Mouse (Mus musculus): ENCODE measurements around the gene Ifng. TPM values are rescaled to one million over a fixed set of nuclear protein-coding genes. Genes with fewer than 3 reads are reported as not detected.

Ifng gene
- polyA plus RNA-seq, 1 experiment from 2014 or later: not detected

GRCm38 (mm10) chr10:118480793-118481192 is 39.9 kb downstream of the Ifng start:
- Histone ChIP-seq H3K9ac (replicated peaks; ENCODE audit: low read length) (no peak overlapping the region), H3K36me3 (replicated peaks; ENCODE audit: control insufficient read depth, insufficient read depth, low read depth, low read length) (no peaks in the 10 kb centered on the region), H3K4me2 (ENCODE audit: low read depth, low read length) (no peak overlapping the region), H3K27me3 (ENCODE audit: control insufficient read depth, insufficient read depth, low read length) (no peaks in the 10 kb centered on the region), H3K4me3 (ENCODE audit: low read depth, low read length) (no peak overlapping the region), H3K4me1 (ENCODE audit: control insufficient read depth, insufficient read depth, low read length) (no peaks in the 10 kb centered on the region), H3K27ac (replicated peaks; ENCODE audit: low read depth, low read length) (no peak overlapping the region), H3K9me3 (replicated peaks; ENCODE audit: control insufficient read depth, low read length) (no peaks in the 10 kb centered on the region)
- WGBS: 93% methylated on average over 7 of the region's 7 CpGs
- DNase-seq (ENCODE audit: low spot score) (no peak), ATAC-seq (replicated peaks; ENCODE audit: insufficient number of reproducible peaks, low FRiP score, low TSS enrichment, low read depth) (no peak)

DNA sequence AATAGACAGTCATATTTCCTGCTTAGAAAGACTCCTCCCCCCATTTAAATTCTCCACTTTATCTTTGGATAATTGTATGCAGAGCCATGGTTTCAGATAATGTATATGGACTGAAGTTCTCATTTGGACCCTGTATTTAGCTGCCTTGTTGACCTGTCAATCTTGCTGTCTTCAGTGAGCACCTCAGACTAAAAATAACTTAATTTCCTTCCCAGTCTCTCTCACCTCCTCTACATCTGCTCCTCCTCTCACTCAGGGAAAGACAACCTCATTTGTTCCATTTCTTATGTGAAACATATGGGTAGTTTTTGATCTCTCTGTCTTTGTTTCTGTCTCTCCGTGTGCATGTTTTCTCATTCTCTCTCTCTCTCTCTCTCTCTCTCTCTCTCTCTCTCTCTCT is 53.3 kb downstream of the Ifng start:
- Histone ChIP-seq H3K36me3 (replicated peaks; ENCODE audit: control insufficient read depth, insufficient read depth, low read depth, low read length) (no peaks in the 10 kb centered on the region), H3K4me1 (ENCODE audit: control insufficient read depth, insufficient read depth, low read length) (no peaks in the 10 kb centered on the region), H3K4me2 (ENCODE audit: low read depth, low read length) (no peak overlapping the region), H3K9me3 (replicated peaks; ENCODE audit: control insufficient read depth, low read length) (no peaks in the 10 kb centered on the region), H3K4me3 (ENCODE audit: low read depth, low read length) (no peak overlapping the region), H3K27ac (replicated peaks; ENCODE audit: low read depth, low read length) (no peak overlapping the region), H3K27me3 (ENCODE audit: control insufficient read depth, insufficient read depth, low read length) (no peaks in the 10 kb centered on the region), H3K9ac (replicated peaks; ENCODE audit: low read length) (no peak overlapping the region)
- DNase-seq (ENCODE audit: low spot score) (no peak), ATAC-seq (replicated peaks; ENCODE audit: insufficient number of reproducible peaks, low FRiP score, low TSS enrichment, low read depth) (no peak)
- 87% methylated on average over 1 of the region's 1 CpGs for WGBS

GRCm38 (mm10) chr10:118495362-118495761 is 54.5 kb downstream of the Ifng start:
- no peaks in the 10 kb centered on the region for H3K4me1 ChIP-seq (ENCODE audit: control insufficient read depth, insufficient read depth, low read length)
- H3K36me3 ChIP-seq (replicated peaks; ENCODE audit: control insufficient read depth, insufficient read depth, low read depth, low read length): no peaks in the 10 kb centered on the region
- DNase-seq (ENCODE audit: low spot score): no peak
- no peak overlapping the region for H3K27ac ChIP-seq (replicated peaks; ENCODE audit: low read depth, low read length)
- H3K4me2 ChIP-seq (ENCODE audit: low read depth, low read length): no peak overlapping the region
- WGBS: 73% methylated on average over 1 of the region's 1 CpGs
- H3K9ac ChIP-seq (replicated peaks; ENCODE audit: low read length): no peak overlapping the region
- no peaks in the 10 kb centered on the region for H3K27me3 ChIP-seq (ENCODE audit: control insufficient read depth, insufficient read depth, low read length)
- ATAC-seq (replicated peaks; ENCODE audit: insufficient number of reproducible peaks, low FRiP score, low TSS enrichment, low read depth): no peak
- H3K4me3 ChIP-seq (ENCODE audit: low read depth, low read length): no peak overlapping the region
- H3K9me3 ChIP-seq (replicated peaks; ENCODE audit: control insufficient read depth, low read length): no peaks in the 10 kb centered on the region

Other genes starting within 250 kb of the Ifng start
- not detected in 2 replicates for gene Il22, start 236.1 kb upstream of the Ifng start, polyA plus RNA-seq (2014; fragmentation: Nextera tagmentation; extraction: Ambion mirVana)
- gene Gm32717, start 200.3 kb upstream of the Ifng start, polyA plus RNA-seq (2014; fragmentation: Nextera tagmentation; extraction: Ambion mirVana): not detected in 2 replicates
- gene Gm32802, start 182.4 kb upstream of the Ifng start, polyA plus RNA-seq (2014; fragmentation: Nextera tagmentation; extraction: Ambion mirVana): not detected in 2 replicates
- not detected in 2 replicates for gene Iltifb, start 146.0 kb upstream of the Ifng start, polyA plus RNA-seq (2014; fragmentation: Nextera tagmentation; extraction: Ambion mirVana)
- not detected in 2 replicates for gene Gm9040, start 114.1 kb upstream of the Ifng start, polyA plus RNA-seq (2014; fragmentation: Nextera tagmentation; extraction: Ambion mirVana)
- gene Gm9044, start 108.6 kb upstream of the Ifng start, polyA plus RNA-seq (2014; fragmentation: Nextera tagmentation; extraction: Ambion mirVana): not detected in 2 replicates
- 0.10 TPM in 1 of 2 replicates, not detected in the other for gene Gm9045, start 103.2 kb upstream of the Ifng start, polyA plus RNA-seq (2014; fragmentation: Nextera tagmentation; extraction: Ambion mirVana)
- not detected in 2 replicates for gene Gm9046, start 97.8 kb upstream of the Ifng start, polyA plus RNA-seq (2014; fragmentation: Nextera tagmentation; extraction: Ambion mirVana)
- gene Gm9048, start 92.4 kb upstream of the Ifng start, polyA plus RNA-seq (2014; fragmentation: Nextera tagmentation; extraction: Ambion mirVana): not detected in 2 replicates
- 0.10 TPM in 1 of 2 replicates, not detected in the other for gene Gm9049, start 86.9 kb upstream of the Ifng start, polyA plus RNA-seq (2014; fragmentation: Nextera tagmentation; extraction: Ambion mirVana)